Mouse (Mus musculus): ENCODE data around the gene Snapin. TPM values are rescaled to one million over a fixed set of nuclear protein-coding genes. Genes with fewer than 3 reads are reported as not detected.

The Snapin gene
- total and polyA plus RNA-seq, 3 experiments = 32.5 to 73.8 (median 72.1) TPM

DNA sequence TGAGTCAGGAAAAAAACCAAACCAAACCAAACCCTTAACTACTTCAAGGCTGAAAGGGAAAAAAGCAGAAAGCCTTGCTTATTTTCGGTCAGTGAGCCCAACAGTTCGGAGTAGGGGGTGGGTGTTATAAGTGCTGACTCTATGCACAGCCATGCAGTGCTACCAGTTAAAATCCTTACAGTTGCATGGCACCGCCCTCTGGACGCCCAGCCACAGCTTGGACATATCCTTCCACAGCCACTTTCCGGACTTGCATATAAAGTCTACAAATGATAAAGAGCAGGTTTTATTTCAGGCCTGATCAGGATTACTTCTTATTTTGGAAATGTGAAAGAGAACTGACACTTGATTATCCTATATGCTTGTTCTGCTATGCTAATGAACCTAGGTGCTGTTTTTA, 14.4 kb upstream of the Snapin start:
- DNase-seq = no peak

DNA sequence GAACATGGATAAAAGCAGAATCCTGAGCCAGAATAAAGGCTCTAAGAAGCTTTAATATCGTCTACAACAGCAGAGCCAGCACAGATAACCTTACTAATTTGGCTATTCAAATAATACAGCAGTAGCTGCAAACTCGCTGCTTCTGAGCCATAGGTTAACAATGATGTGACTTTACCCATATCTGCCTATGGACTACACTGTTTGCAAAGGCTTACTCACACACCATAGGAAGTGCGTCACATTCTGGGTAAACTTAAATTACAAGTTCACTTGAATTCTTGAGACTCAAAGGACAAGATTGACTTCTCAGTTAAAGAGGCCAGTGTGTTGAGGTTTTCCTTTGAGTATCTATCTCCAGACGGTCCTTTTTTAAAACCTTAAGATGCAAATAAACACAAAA, 12.6 kb upstream of the Snapin start:
- no peak for DNase-seq

DNA sequence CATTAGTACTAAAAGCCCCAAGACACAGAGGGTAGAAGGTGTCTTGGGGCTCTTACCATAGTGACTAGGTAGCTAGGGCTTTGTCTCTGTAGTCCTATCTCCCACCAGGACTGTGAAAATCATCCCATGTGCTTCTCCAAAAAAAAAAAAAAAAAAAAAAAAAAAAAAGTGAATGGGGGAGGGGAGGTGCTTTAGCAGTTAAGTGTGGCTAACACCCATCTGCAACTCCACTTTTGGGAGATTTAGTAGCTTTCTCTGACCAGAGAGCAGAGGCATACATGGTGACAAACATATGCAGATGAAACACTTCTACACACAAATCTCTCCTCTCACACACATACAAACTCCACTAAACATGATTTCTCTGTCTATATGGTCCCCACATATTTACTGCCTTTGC, 6.8 kb upstream of the Snapin start:
- no peak for DNase-seq

- no peak for DNase-seq
Measured at GRCm38 (mm10) chr3:90495850-90496525, 5.2 kb upstream of the Snapin start.

DNA sequence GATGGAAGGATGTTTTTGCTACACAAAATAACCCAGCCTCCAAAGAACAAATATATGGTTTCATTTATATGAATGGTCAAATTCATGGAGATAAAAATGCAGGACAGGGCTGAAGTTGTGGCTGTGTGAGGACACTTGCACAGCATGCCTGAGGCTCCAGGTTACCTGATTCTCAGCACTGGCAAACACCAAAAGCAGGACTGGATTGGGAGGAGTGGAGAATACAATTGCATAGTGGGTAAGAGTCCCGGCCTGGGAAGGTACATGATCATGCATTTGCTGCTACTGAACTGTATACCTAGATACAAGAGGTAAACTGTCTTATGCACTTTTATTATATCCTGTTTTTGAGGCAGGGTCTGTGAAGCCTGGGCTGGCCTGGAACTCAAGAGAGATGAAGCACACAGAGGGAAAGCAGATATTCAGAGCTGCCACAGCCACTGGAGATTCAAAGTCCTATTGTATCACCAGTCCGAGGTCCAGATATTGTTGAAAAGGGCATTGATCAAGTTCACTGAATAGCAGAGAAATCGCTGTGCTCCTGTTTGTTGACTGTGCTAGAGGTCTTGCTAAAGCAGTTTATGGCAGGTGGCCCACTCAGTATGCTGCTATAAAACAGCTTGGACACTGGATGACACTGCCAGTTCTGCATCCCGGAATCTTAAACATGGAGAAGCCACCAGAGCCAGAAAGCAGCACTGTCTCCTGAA, 3.2 kb upstream of the Snapin start:
- DNase-seq = no peak

DNA sequence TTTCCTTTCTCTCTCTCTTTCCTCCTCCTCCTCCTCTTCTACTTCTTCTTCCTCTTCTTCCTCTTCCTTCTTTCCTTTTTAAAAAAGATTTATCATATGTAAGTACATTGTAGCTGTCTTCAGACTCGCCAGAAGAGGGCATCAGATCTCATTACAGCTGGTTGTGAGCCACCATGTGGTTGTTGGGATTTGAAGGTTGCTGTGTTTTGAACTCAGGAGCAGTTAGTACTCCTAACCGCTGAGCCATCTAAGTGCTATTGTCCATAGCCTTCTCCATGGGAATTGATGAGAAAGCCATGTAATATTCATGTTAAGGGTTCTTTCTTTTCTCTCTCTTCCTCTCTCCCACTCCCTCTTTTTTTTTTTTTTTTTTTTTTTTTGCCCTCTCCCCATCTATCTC, 517 bp upstream of the Snapin start:
- peak; percentile 47 for DNase-seq

DNA sequence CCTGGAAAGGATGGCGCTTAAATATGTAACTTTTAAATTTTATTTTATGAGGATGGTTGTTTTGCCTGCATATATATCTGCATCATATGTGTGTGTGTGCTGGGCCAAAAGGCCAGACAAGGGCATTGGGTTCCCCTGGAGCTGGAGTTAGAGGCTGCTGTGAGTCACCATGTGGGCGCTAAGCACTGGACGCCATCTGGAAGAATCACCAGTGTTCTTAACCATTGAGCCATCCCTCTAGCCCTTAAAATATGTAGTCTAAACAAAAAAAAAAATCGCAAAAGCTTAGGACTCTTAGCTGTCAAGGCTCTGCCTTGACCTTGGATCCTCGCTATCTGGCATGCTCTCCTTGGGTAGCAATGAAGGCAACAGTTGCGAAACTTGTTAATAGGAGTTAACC, 2.3 kb downstream of the Snapin start:
- no peak for DNase-seq

GRCm38 (mm10) chr3:90486998-90487397, 3.8 kb downstream of the Snapin start:
- no peak for DNase-seq

DNA sequence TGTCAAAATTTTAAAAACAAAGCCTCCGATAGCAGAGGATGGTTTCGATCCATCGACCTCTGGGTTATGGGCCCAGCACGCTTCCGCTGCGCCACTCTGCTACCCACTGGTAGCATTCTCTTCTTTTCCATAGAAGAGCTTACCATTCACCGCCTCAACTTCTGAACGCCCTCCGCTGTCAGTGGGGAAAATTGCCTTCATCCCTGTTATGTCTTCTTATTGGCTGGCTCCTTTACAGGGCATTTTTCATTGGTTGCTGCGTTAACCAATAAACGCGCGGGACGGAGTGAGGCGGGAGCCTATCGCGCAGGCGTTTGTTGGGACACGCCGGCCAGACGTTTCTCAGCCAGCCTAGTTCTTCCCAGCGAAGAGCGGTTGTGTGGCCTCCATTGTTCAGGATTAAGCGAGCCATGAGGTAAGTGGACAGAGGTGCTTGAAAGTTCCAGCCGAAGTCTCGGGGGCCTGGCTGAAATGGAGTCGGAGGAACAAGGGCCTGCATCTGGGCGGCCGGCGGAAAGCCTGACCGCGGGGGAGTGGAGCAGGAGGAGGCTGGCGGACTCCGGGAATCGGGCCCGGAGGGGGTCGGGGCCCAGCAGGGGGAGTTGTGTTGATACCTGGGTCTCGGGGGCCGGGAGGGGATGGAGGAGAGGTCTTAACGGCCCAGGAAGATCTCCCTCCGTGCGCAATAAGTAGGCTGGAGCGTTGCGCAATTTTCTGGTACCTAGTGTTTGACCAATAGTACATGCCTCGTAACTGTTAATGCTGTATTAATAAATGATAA, 14.8 kb downstream of the Snapin start, which contains the start of gene Ilf2:
TSS of gene Ilf2 (plus strand) at position 296 of the 781 bp plus-strand sequence.
- peak; percentile 96 for DNase-seq

DNA sequence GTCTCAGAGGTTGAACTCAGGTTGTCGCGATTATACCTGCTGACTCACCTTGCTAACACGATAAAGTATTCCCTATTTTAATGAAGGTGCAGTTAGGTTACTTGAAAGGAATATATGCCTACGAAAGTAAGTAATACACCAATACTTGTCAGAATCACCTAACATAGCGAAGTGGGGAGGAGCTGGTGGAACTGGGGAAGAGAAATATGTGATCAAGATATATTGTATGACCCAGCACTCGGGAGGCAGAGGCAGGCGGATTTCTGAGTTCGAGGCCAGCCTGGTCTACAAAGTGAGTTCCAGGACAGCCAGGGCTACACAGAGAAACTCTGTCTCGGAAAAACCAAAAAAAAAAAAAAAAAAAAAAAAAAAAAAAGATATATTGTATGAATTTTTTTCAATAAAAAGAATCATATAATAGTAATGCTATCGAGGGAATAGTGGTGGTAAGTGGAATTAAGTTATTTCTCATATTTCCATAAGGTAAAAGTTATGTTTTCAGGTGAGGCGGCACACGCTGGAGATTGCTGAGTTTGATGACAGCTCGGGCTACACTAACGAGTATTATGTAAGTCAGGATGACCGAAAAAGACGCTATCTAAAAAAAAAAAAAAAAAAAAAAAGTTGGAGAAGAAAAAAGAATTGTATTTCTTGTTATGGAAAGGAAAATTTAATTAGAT, 15.5 kb downstream of the Snapin start:
- no peak for DNase-seq

GRCm38 (mm10) chr3:90472213-90472612, 18.6 kb downstream of the Snapin start:
- peak; percentile 75 for DNase-seq

DNA sequence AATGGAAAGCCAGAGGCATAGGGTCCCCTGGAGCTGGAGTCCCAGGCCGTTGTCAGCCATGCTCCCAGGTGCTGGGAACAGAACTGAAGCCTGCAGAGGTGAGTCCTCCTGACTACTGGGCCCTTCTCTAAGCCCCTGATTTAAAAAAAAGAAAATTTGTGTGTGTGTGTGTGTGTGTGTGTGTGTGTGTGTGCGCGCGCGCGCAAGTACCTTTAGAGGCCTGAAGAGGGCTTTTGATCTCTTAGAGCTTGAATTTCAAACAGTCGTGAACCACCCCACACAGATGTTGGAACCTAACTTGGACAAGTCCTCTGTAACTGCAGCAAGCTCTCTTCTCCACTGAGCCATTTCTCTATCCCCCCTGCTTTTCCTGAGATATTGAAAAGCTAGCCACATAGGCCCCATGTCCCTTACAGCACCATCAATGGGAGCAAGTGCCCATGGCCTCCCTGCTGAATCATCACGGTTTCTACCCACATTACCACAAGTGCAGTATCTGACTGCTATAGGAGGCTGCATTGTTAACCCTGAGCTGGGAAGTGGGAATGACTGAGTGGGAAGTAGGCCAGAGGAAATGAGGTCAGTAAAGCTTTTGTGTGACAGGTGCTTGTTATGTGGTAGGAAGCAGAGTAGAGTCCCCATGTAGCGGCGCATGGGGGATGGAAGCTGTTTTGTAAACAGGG, 23.1 kb downstream of the Snapin start:
- DNase-seq = no peak

- DNase-seq = peak; percentile 87
Measured at GRCm38 (mm10) chr3:90466311-90466766, 24.5 kb downstream of the Snapin start.

DNA sequence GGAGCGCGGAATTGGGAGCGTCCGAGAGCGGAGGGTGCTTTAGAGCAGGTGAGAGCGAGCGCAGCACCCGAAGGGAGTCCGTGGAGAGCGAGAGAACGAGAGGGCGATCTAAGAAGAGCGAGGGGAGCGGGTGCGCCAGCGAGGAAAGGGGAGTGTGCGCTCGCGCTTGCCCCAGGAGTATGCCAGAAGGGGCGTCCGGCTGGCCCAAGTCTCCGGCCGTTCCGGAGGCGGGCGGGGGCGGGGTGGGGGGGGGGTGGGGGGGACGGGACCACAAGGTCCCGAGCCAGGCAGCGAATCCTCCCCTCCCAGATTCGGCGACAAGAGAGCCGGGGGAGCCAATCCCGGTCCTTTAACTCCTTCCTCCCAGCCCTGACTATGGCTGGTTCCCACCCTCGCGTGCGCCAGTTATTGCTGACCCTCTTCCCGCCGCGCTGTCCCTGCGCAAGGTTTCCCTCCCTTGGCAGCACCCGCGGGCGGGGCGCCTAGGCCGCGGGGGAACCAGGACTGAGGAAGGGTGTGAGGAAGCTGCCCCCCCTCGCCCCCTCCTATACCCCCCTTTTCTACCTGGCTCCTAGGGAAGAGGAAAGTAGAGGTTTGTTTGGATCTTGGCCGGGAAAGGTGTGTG, 25.0 kb downstream of the Snapin start, which contains the start of gene Npr1:
TSS of gene Npr1 (minus strand) at position 181 of the 625 bp plus-strand sequence.
- DNase-seq = peak; percentile 87

DNA sequence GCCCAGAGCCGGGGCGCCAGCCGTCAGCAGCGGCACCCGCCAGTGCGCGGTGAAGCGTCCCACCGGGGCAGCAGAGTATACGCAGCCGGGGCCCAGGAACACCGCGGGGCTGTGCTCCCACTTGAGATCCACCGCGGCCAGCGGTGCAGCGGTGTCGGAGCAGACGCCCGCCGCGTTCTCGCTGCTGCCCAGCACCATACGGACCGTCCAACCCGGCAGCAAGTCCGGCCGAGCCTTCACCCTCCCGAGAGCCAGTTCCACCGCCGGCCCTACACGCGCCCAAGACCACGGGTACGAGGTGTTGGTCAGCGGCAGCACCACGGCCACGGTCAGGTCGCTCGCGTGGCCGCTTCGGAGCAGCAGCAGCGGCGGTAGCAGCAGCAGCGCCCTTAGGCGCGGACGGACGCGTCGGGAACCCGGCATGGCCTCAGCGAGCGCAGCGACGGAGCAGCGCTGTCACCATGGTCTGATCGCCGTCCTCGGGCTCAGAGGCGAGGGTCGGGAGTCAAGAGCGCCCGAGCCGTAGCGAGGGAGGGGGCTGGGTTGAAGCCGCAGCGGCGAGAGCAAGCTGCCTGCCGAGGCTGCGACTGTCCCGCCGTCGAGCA, 25.6 kb downstream of the Snapin start:
- DNase-seq = peak; percentile 67

DNA sequence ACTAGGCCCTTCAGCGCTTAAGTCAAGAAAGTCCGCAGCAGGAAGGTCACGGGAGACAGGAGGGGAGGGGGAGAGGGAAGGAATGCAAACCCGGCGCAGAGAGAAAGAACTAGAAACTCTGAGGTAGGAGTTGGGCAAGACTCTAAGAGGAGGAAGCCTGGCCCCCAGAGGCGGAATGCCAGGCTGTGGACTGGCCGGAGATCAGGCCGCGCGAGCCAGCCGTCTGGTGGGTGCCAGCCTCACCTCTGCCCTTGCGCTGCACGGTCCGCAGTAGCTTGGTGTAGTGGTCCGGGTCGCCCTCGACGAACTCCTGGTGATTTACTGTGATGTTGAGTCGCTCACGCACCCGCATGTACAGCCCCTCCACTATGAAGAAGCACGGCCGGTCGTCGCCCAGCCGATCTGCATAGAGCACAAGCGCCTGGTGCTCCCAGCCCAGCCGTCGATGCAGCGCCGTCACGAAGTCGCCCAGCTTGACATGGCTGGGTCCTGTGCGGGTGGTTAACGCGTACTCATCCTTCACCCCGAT, 26.2 kb downstream of the Snapin start:
- peak; percentile 80 for DNase-seq

DNA sequence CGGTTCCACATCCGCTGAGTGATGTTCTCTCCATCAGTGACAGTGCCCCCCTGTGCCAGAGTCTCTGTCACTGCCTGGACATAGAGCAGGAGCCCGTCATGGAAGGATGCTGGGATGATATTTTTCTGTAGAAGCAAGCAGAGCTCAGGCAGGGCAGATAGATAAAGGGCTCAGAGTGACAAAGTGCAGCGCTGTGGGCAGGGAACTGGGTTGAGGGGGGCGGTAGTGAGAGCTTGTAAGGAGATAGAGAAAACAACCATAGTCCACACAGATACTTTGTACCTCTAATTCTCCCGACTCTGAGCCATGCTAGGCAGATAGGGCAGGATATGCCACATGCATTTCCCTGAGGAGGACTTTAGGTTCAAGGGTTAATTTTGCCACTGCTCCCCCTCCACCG, 28.3 kb downstream of the Snapin start:
- no peak for DNase-seq

- no peak for DNase-seq
Measured at GRCm38 (mm10) chr3:90461935-90462334, 28.9 kb downstream of the Snapin start.

GRCm38 (mm10) chr3:90460315-90460714, 30.5 kb downstream of the Snapin start:
- no peak for DNase-seq

DNA sequence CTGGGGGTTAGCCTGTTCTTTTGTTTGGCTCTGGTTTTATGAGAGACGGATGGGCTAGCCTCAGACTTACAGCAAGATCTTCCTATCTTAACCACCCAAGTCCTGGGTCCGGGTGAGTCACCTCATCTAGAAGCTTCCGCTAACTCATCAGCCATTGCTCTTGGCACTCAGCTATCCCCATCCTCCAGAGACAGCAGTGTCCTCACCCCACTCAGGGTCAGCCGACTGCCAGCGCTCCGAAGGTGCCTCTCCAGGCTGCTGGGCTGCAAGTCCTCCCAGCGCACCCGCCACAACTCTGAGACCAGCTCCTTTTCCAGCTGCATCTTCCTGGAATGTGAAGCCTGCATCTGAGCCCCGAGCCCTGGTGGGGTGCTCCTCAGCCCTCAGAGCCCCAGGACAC, 31.1 kb downstream of the Snapin start:
- peak; percentile 65 for DNase-seq

Data from adrenal gland, adult 2 months (tissue).